Mouse (Mus musculus): ENCODE results near the gene Xrcc3. TPM values are rescaled to one million over a fixed set of nuclear protein-coding genes. Genes with fewer than 3 reads are reported as not detected.
A peak's percentile ranks its signal among the peaks of the same experiment; 100 is the strongest.

Gene Xrcc3
- polyA plus RNA-seq, 1 experiment from 2014 or later = 11.0 TPM

DNA sequence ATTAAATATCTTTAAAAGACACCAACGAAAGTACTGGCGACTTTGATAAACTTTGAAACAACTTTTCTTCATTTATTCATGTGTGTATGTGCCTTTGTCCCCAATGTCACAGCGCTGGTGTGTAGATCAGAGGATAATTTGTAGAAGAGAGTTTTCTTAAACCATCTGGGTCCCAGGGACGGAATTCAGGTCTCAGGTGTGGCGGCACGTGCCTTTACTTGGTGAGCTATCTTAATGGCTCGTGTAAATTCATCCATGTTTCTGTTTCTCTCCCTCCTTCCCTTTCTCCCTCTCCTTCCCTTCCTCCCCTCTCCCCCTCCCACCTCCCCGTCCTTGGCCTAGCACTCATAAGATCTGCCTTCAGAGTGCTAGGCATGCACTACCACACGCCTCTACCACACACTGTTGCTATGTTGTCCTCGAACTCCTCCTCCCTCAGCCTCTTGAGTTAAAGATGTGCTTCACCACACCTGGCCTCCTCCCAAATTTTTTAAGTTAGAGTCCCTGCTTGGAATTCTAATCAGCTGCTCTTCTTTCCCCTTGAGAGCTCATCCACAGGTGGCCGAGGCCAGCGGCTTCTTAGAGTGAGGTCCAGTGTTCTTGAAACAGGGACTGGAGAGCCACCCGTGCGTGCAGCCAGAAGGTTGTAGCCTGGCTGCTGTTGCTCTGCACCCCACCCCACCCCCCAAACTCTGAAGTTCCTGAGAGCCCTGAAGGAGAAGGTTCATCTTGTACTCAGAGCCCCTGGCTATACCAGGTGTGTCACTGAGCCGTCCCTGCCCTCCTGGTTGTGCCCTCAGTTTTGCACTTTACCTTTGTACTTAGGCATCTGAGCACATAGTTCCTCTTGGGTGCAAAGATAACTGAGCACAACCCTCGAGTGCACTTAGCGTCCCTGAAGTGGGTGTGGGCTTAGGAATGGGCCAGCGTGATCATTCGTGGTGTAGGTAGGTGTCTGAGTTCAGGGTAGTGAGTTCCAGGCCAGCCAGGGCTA lies 1.4 kb upstream of the Xrcc3 start:
- H3K4me1 ChIP-seq = peaks cover 44% of the 10 kb centered on the region

DNA sequence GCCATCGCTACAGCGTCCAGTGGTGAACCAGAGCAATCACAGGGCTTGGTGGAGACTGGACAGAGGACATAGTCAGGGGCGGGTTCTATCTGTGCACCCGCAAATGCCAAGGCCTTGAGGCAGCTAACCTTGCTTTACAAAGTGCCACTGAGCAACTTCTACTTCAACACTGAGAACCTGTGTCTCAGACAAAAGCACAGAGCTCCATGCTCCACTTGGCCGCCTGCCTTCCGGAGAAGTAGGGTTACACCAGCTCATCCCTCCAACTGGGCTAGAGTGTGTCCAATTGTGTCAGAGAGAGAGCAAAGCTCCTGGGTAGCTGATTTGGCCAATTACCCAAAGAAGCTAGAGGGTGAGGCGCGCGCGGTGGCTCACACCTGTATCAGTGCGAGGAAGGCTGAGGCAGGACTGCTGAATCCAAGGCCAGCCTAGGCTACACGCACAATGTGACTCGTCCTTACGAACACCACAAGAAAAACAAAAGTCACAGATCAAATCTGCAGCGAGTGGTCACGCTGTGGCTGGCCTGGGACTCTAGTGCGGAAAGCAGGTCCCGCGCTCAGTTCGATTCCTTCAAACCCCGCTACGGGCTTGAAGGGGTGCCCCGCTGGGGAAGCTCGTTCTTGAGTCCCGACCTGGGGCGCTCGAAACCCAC lies 435 bp downstream of the Xrcc3 start:
- H3K36me3 ChIP-seq = peaks cover 19% of the 10 kb centered on the region
- H3K9me3 ChIP-seq = no peaks in the 10 kb centered on the region
- 5% methylated on average over 27 of the region's 27 CpGs for WGBS
- peak overlapping the region; percentile 78 for H3K9ac ChIP-seq
- H3K4me1 ChIP-seq = peaks cover 50% of the 10 kb centered on the region
- no peaks in the 10 kb centered on the region for H3K27me3 ChIP-seq
- peak overlapping the region; percentile 91 for H3K4me2 ChIP-seq (replicated peaks)
- H3K27ac ChIP-seq = 0 out of 2 replicates have a peak overlapping the region, but pooled peaks have one; percentile 28
- no peak for ATAC-seq (ENCODE audit: low FRiP score, low read depth)
- H3K4me3 ChIP-seq = peak overlapping the region; percentile 71

More for the DNA sequence above, 1.4 kb upstream of the Xrcc3 start:
- H3K27ac ChIP-seq = peak overlapping the region; percentile 84
- peak overlapping the region; percentile 86 for H3K4me3 ChIP-seq
- peaks cover 7% of the 10 kb centered on the region for H3K36me3 ChIP-seq
- no peaks in the 10 kb centered on the region for H3K27me3 ChIP-seq
- H3K9me3 ChIP-seq = no peaks in the 10 kb centered on the region
- H3K4me2 ChIP-seq (replicated peaks) = peak overlapping the region; percentile 78
- no peak for ATAC-seq (ENCODE audit: low FRiP score, low read depth)
- 30% methylated on average over 19 of the region's 19 CpGs for WGBS
- H3K9ac ChIP-seq = peak overlapping the region; percentile 86

DNA sequence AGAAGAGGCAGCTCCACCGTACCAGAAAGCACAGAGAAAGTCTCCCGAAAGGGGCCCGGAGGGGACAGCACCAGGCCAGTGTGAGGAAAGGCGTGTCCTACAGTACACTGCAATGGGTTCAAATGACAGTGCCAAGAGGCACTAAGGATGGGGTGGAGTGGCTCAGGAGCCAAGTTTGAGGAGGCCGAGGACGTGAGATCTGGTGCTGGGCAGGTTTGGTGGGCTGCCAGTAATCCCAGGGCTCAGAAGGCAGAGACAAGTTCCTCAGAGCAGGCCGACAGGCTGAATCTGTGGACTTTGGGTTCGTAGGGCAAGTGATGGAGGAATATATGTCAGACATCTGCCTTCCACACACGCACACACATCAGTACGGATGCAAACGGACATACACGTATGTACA lies 1.1 kb downstream of the Xrcc3 start:
- WGBS = 73% methylated on average over 12 of the region's 12 CpGs
- no peak for ATAC-seq (ENCODE audit: low FRiP score, low read depth)
- Histone ChIP-seq H3K4me2 (replicated peaks) (peak overlapping the region; percentile 91), H3K4me3 (peak overlapping the region; percentile 71), H3K9ac (peak overlapping the region; percentile 78), H3K9me3 (no peaks in the 10 kb centered on the region), H3K4me1 (peaks cover 49% of the 10 kb centered on the region), H3K36me3 (peaks cover 24% of the 10 kb centered on the region), H3K27me3 (no peaks in the 10 kb centered on the region), H3K27ac (no peak overlapping the region)

DNA sequence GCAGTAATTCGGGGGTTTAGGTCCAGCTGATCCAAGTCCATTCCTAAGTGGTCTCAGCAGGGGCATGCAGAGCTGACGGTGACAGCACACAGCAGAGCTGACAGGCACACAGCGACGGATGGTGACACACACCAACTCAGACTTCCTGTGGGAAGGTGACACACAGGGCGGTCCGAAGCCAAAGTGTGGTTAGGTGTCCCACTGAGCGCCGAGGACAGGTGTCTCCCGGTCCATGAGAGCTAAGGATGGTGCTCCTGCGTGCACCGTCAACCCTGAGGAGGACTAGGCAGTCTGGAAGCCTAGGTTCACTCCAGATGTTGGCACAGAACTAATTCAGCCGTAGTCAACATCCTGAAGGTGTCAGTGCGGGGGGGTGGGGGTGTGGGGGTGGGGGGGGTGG lies 1.6 kb downstream of the Xrcc3 start:
- H3K4me2 ChIP-seq (replicated peaks) = peak overlapping the region; percentile 91; the same call in 1 of the 2 replicates
- no peak overlapping the region for H3K9ac ChIP-seq
- H3K4me1 ChIP-seq = peaks cover 45% of the 10 kb centered on the region
- H3K27me3 ChIP-seq = no peaks in the 10 kb centered on the region
- 81% methylated on average over 13 of the region's 13 CpGs for WGBS
- ATAC-seq (ENCODE audit: low FRiP score, low read depth) = no peak
- no peaks in the 10 kb centered on the region for H3K9me3 ChIP-seq
- H3K4me3 ChIP-seq = no peak overlapping the region
- H3K36me3 ChIP-seq = peaks cover 26% of the 10 kb centered on the region
- no peak overlapping the region for H3K27ac ChIP-seq

DNA sequence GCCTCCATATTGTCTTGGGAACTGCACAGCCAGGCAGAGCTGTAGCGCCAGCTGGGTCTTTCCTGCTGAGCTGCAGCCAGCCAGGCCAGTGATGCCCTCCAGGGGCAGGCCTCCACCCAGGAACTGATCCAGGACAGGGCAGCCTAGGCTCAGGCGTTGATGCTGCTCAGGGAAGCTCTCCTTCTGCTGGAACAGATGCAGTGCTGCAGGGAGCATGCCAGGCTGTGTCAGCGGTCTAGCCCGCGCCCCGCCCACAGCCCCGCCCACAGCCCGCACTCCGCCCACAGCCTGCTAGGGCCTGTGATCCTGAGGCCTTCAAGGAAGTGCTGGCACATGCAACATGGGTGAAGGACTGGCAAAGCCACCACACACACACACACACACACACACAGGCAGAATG lies 3.9 kb downstream of the Xrcc3 start:
- Histone ChIP-seq H3K4me1 (peaks cover 22% of the 10 kb centered on the region), H3K9ac (peak overlapping the region; percentile 52), H3K4me3 (no peak overlapping the region), H3K27me3 (no peaks in the 10 kb centered on the region), H3K9me3 (no peaks in the 10 kb centered on the region), H3K4me2 (replicated peaks) (peak overlapping the region; percentile 21; the same call in 1 of the 2 replicates), H3K36me3 (peaks cover 48% of the 10 kb centered on the region), H3K27ac (peak overlapping the region; percentile 40; the same call in 1 of the 2 replicates)
- 3% methylated on average over 9 of the region's 9 CpGs for WGBS
- peak; percentile 17; the same call in 1 of the 2 replicates for ATAC-seq (ENCODE audit: low FRiP score, low read depth)

DNA sequence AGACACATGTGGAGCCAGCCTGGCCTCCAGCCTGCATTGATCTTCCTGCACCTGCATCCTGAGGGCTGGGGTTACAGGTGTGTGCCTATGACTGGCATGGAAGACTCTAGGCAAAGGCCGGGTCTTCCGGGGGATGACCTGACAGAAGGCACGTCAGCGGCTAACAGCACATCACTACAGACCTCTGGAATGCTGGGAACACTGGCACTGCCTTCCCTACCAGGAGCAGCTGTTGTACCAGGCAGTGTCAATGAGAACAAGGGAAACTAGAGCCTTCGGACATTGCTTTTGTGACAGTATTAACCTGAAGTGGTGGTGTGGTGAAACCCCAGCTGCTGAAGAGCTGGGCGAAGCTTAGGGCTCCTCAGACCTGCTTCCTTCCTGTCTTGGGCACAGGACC lies 4.9 kb downstream of the Xrcc3 start:
- ATAC-seq (ENCODE audit: low FRiP score, low read depth) = no peak
- Histone ChIP-seq H3K27me3 (no peaks in the 10 kb centered on the region), H3K27ac (peak overlapping the region; percentile 40; the same call in 1 of the 2 replicates), H3K36me3 (peaks cover 58% of the 10 kb centered on the region), H3K4me3 (no peak overlapping the region), H3K4me1 (peaks cover 21% of the 10 kb centered on the region), H3K9me3 (no peaks in the 10 kb centered on the region), H3K4me2 (replicated peaks) (no peak overlapping the region), H3K9ac (no peak overlapping the region)
- 90% methylated on average over 6 of the region's 6 CpGs for WGBS

DNA sequence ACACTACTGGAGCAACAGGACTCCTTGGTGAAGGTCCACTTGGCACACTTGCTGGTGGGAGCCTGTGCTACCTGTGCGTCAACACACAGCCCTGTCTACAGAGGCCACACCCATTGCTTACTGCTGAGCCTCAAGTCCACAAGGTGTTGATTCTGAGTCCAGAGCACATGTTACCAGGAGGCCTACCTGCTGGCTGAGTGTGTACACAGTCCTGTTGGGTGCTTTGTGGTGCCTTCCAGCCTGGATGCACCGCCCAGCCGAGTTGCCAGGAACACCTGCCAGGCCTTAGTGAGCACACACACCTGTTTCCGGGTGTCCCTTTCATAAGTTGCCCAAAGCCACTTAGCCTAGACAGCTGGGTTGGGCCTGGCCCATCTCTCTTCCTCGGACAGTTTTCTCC lies 10.1 kb downstream of the Xrcc3 start:
- peaks cover 95% of the 10 kb centered on the region for H3K36me3 ChIP-seq
- H3K4me1 ChIP-seq = no peaks in the 10 kb centered on the region
- WGBS = 88% methylated on average over 5 of the region's 5 CpGs

DNA sequence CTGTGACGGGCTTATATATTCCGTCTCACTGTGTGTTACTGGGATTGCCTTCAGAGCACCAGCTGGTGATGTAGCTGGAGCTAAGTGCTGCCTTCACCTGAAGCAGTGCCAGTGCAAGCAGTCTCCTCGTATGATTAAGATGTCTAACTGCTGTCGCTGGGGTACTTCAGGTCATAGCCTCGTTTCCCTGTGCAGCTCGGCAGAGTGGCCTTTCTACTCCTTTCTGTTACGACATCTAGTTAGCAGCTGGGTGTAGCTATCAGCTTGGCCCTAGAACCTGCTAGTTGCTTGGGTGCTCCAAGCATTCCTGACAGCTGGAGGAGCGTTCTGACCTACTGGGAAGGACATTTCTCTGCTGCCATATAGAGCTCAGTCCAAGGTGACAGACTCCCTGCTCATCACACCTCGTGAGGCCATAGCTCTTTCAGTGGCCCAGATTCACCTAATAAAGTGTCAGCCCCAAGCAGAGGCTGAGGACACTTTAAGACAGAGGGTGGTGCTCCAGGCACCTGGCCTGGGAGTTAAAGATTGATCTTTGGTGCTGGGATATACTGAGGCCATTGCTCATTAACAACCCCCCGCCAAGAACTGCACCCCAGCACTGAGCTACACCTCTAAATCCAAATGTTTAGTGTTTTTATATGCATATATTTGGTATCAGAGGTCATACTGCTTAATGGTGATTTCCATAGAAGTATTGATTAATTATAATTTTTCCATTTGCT lies 13.1 kb downstream of the Xrcc3 start:
- ATAC-seq (ENCODE audit: low FRiP score, low read depth) = no peak
- Histone ChIP-seq H3K27ac (no peak overlapping the region), H3K4me2 (replicated peaks) (no peak overlapping the region), H3K27me3 (no peaks in the 10 kb centered on the region), H3K9me3 (no peaks in the 10 kb centered on the region), H3K4me1 (no peaks in the 10 kb centered on the region), H3K9ac (no peak overlapping the region), H3K4me3 (no peak overlapping the region), H3K36me3 (peaks cover 95% of the 10 kb centered on the region)
- WGBS = 81% methylated on average over 10 of the region's 10 CpGs

More for the DNA sequence above, 10.1 kb downstream of the Xrcc3 start:
- Histone ChIP-seq H3K9ac (no peak overlapping the region), H3K9me3 (no peaks in the 10 kb centered on the region), H3K4me3 (no peak overlapping the region), H3K4me2 (replicated peaks) (no peak overlapping the region), H3K27ac (no peak overlapping the region), H3K27me3 (no peaks in the 10 kb centered on the region)
- no peak for ATAC-seq (ENCODE audit: low FRiP score, low read depth)

DNA sequence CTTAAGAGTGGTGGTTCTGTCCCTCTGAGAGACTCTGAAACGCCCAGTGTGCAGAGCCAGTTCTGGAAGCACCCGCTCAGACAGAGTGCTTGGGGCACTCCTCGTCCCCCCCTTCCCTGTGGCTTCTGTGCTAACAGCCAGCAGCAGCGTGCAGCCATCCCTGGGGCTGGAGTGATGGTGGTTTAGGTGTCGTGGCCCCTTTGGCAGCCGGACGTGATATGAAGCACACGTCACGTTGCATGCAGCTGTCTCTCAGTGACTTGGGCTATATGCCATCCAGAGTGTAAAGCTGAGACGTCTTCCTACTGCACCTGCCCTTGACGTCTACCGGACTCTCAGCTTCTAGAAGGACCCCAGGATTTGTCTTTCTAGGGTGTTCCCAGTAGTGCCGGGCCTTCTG lies 15.2 kb downstream of the Xrcc3 start:
- 96% methylated on average over 13 of the region's 13 CpGs for WGBS
- H3K4me3 ChIP-seq = no peak overlapping the region
- H3K4me2 ChIP-seq (replicated peaks) = no peak overlapping the region
- H3K27ac ChIP-seq = no peak overlapping the region
- no peaks in the 10 kb centered on the region for H3K27me3 ChIP-seq
- ATAC-seq (ENCODE audit: low FRiP score, low read depth) = no peak
- H3K9me3 ChIP-seq = no peaks in the 10 kb centered on the region
- H3K4me1 ChIP-seq = no peaks in the 10 kb centered on the region
- no peak overlapping the region for H3K9ac ChIP-seq
- H3K36me3 ChIP-seq = peaks cover 96% of the 10 kb centered on the region

DNA sequence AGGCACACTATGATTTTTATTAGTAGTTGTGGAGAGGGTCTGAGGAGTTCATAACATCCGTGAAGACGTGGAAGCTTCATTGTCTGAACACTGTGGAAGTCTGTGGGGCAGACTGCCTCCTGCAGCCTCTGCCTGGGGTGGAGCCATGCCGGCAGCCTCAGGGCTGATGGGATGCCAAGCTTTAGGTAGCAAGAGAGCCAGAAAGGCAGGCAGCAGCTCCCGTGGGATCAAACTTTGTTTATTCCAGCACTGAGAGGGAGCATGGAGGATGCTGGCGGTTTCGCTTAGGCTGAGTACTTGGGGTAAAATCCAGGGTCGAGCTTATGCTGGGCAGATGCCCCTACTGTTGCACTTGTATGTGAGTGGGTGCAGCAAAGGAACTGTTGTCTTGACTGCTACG lies 16.4 kb downstream of the Xrcc3 start:
- Histone ChIP-seq H3K36me3 (peaks cover 95% of the 10 kb centered on the region), H3K9ac (no peak overlapping the region), H3K27ac (no peak overlapping the region), H3K27me3 (no peaks in the 10 kb centered on the region), H3K4me2 (replicated peaks) (no peak overlapping the region), H3K4me3 (no peak overlapping the region), H3K4me1 (no peaks in the 10 kb centered on the region), H3K9me3 (no peaks in the 10 kb centered on the region)
- WGBS = 88% methylated on average over 8 of the region's 8 CpGs
- no peak for ATAC-seq (ENCODE audit: low FRiP score, low read depth)

DNA sequence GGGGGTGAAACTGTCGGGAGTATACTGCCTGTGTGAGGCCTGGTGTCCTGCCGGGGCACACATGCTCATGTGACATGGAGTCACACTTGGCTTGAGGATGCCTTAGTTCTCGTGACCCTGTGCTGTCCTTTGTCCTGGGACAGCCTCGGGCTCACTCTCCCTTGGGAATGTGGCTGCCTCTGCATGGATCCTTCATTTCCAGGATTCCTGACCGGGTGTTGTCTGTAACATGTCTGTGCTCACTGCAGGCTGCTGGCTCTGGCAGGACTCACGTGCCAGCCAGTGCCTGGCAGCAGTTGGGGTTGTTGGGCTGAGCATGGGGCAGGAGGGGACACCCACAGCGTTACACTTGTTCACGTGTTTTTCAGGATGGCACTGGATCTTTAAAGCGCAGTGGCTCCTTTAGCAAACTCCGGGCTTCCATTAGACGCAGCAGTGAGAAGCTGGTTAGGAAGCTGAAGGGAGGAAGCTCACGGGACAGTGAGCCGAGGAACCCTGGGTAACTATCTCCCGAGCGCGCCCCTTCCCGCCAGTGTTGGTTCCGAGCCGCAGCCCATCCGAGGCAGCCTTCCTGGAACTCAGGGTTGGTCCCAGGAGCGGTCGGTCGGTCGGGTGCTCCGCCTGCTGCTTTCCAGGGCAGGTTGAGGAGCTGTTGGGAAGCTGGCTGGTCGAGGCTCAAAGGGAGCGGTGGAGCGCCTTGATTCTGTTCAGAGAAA lies 18.3 kb downstream of the Xrcc3 start:
- Histone ChIP-seq H3K27ac (no peak overlapping the region; the same call in 1 of the 2 replicates), H3K36me3 (peaks cover 95% of the 10 kb centered on the region), H3K4me1 (no peaks in the 10 kb centered on the region), H3K4me3 (no peak overlapping the region), H3K4me2 (replicated peaks) (no peak overlapping the region), H3K9me3 (no peaks in the 10 kb centered on the region), H3K9ac (no peak overlapping the region), H3K27me3 (no peaks in the 10 kb centered on the region)
- ATAC-seq (ENCODE audit: low FRiP score, low read depth) = no peak
- WGBS = 91% methylated on average over 28 of the region's 28 CpGs
